Mouse (Mus musculus): Measurements from ENCODE around the gene Coasy.

DNA sequence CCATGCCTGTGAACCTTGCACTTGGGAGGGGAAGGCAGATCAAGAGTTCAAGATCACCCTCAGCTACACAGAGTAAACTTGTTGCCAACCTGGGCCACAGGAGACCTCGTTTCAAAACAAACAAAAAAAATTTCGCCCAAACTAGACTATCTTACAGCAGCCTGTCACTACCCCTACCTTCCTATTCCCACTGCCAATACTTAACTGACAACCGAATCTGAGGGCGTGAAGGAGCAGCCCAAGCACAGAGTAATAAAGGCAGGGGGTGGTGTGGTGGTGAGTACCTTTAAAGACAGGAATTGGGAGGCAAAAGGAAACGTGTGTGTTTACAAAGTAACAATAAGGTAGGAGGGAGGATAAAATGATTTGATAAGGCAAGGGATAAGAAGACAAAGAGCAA lies 28.3 kb downstream of the Coasy start:
- TF ChIP-seq CTCF (IDR thresholded peaks at IDR 0.05; ENCODE audit: low read depth, low read length) (no peak), POLR2A (IDR thresholded peaks at IDR 0.05; ENCODE audit: extremely low read depth, insufficient read depth, low read length) (no peak)
